Mouse (Mus musculus) mesoderm, embryonic 11.5 days (tissue): ENCODE measurements at regions not wholly inside any gene's neighbourhood (a gene's known extent, or its start where the extent isn't known, plus 50 kb on each side); places are given as distances from the start of the nearest gene placed in this dataset.

Source experiments
- DNase-seq: peaks from one replicate; pipeline ENCODE4 v3.0.0-alpha.2; 2012; ENCODE audit warnings: low read depth, low spot score

DNA sequence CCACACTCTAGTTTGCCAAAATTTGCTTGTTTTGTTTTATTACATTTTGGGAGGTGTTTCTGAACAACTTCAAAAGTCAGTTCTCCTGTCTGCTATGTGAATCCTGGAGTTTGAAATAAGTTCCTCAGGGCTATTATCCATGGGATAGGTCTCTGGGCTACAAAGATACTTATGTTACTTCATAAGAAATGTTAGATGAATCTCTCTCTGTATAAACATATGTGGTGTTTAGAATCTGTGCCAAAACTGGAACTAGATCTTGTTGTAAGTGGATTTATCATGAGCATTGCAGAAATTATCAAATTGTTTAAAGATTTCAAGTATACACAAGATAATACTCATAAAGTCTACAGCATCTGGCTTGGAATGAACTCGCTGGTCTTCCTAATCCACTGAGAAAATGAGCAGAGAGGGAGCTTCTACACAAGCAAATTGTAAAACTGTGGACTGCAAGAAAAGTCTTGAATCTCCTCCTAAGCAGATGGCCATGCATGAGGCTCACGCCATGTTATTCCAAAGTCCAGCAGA is 355.2 kb upstream of the Robo1 start:
- DNase-seq = no peak

DNA sequence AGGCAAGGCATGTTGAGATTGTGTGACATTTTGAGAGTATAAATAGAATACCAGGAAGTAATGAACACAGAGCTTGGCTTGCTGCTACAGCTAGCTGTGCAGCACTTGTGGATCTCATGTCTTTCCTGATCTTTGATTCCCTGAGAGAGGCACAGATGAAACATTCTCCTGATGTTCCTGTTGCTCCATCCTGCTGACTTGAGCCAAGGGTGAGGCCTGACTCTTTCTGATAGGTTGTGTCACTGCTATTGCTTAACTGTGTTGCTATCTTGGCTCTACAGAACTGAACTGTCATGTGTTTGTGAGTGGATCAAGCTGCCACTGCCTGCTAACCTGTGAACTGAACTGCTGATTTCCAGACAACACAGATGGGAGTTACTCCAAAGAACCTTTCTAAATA is 344.5 kb upstream of the Robo1 start:
- DNase-seq = no peak

GRCm38 (mm10) chr16:71973811-71974210 is 334.3 kb upstream of the Robo1 start:
- DNase-seq = no peak

- no peak for DNase-seq
Observed at GRCm38 (mm10) chr16:71997634-71998278, 310.4 kb upstream of the Robo1 start.

GRCm38 (mm10) chr16:72027404-72028215 is 280.5 kb upstream of the Robo1 start:
- peak; percentile 68 for DNase-seq

- no peak for DNase-seq
Observed at GRCm38 (mm10) chr16:72028216-72028610, 279.9 kb upstream of the Robo1 start.

DNA sequence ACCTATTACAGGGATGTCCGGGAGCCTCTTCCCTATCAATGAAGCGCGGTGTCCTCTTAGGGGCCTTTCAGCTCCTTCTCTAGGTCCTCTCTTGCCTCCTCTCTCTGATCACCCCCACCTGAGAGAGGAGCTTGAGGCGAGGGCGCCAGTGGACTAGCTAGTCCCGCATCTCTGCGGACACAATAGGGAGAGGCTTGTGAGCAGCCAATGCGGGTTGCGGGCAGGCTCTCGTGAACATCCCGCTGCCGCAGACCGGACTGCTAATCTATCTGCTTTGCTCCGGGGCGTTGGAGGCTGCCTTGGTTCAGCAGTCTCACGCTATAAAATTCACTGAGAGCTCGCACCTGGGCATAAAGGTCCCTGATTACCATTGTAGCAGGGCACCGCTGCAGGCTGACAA is 279.3 kb upstream of the Robo1 start:
- peak; percentile 37 for DNase-seq

- no peak for DNase-seq
Observed at GRCm38 (mm10) chr16:72029273-72029672, 278.8 kb upstream of the Robo1 start.

GRCm38 (mm10) chr16:72068254-72068653 is 239.9 kb upstream of the Robo1 start:
- DNase-seq = no peak

GRCm38 (mm10) chr16:72069581-72069980 is 238.5 kb upstream of the Robo1 start:
- DNase-seq = no peak

DNA sequence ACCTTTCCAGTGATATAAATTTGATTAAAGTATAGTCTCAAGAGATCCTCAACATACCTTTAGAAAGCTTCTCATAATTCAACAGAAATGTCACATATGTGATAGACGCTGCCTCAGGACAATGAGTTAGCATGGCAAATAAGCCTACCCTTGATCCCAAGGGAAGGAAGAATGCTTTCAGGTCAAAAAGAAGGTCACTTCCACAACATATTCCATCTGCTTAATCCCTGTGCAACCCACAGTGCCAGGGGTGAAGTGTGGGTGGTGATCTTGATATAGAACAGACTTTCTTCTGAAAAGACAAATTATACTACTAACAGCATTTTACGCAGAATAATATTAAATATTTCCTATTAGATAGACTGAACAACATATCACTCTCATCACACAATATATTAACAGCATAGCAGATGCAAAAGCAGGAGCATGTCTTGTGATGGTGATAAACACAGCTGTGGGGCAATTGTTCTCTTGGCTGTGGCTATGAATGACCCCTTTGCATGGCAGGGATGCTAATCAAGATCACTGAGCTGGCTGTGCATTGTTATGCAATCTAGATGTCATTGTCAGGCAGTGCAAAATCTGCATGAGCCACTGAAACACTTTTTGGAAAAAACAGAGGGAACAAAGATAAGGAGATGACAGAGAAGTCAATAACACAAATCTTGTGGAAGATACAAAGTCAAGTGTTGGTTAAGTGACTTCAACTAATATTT is 236.2 kb upstream of the Robo1 start:
- peak; percentile 59 for DNase-seq

- no peak for DNase-seq
Observed at GRCm38 (mm10) chr16:72085181-72085580, 222.9 kb upstream of the Robo1 start.

DNA sequence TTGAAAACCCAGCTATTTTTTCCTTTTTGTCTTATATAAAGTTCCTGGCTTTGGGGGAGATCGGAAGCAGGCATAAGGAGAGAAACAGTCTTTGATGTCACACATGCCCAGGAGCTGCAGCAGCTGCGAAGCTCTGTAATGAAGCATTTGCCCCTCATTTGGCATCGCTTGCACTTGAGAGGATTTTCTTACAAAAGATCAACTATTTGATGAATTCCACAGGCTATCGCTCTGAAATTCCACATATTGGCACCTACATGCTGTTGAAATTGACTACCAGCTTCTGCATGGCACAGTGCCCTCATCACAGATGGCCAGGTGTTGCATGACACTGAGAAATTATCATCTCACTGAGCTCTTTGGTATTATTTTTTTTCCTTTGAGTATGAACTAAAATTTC is 220.1 kb upstream of the Robo1 start:
- DNase-seq = no peak

- DNase-seq = no peak
Observed at GRCm38 (mm10) chr16:72088916-72089315, 219.2 kb upstream of the Robo1 start.
